Mouse (Mus musculus): ENCODE measurements around the gene Prx. TPM values are rescaled to one million over a fixed set of nuclear protein-coding genes. Genes with fewer than 3 reads are reported as not detected.

The Prx gene
- polyA plus RNA-seq, 1 experiment from 2014 or later = 2.0 TPM

Other genes starting within 250 kb of the Prx start
- gene Numbl, start 240.9 kb upstream of the Prx start, polyA plus RNA-seq (2015; fragmentation: Nextera tagmentation; extraction: Ambion mirVana) = 47.7 and 60.7 TPM in 2 replicates
- gene Ltbp4, start 161.6 kb upstream of the Prx start, polyA plus RNA-seq (2015; fragmentation: Nextera tagmentation; extraction: Ambion mirVana) = 10.7 and 17.8 TPM in 2 replicates
- gene Shkbp1, start 143.3 kb upstream of the Prx start, polyA plus RNA-seq (2015; fragmentation: Nextera tagmentation; extraction: Ambion mirVana) = 28.9 and 33.4 TPM in 2 replicates
- not detected in 2 replicates for gene Gm20479, start 141.9 kb upstream of the Prx start, polyA plus RNA-seq (2015; fragmentation: Nextera tagmentation; extraction: Ambion mirVana)
- gene Sptbn4, start 51.6 kb upstream of the Prx start, polyA plus RNA-seq (2015; fragmentation: Nextera tagmentation; extraction: Ambion mirVana) = 3.7 TPM in 2 replicates
- 24.5 and 26.1 TPM in 2 replicates for gene Blvrb, start 51.3 kb upstream of the Prx start, polyA plus RNA-seq (2015; fragmentation: Nextera tagmentation; extraction: Ambion mirVana)
- gene Sertad3, start 25.6 kb upstream of the Prx start, polyA plus RNA-seq (2015; fragmentation: Nextera tagmentation; extraction: Ambion mirVana) = 8.8 and 11.0 TPM in 2 replicates
- 11.6 and 15.8 TPM in 2 replicates for gene Sertad1, start 12.4 kb upstream of the Prx start, polyA plus RNA-seq (2015; fragmentation: Nextera tagmentation; extraction: Ambion mirVana)
- gene Hipk4, start 23.9 kb downstream of the Prx start, polyA plus RNA-seq (2015; fragmentation: Nextera tagmentation; extraction: Ambion mirVana) = 1.5 and 2.1 TPM in 2 replicates
- gene Pld3, start 53.9 kb downstream of the Prx start, polyA plus RNA-seq (2015; fragmentation: Nextera tagmentation; extraction: Ambion mirVana) = 187 and 191 TPM in 2 replicates
- 32.6 and 33.9 TPM in 2 replicates for gene 2310022A10Rik, start 53.9 kb downstream of the Prx start, polyA plus RNA-seq (2015; fragmentation: Nextera tagmentation; extraction: Ambion mirVana)
- gene Akt2, start 92.2 kb downstream of the Prx start, polyA plus RNA-seq (2015; fragmentation: Nextera tagmentation; extraction: Ambion mirVana) = 52.0 and 59.7 TPM in 2 replicates
- gene Ttc9b, start 154.6 kb downstream of the Prx start, polyA plus RNA-seq (2015; fragmentation: Nextera tagmentation; extraction: Ambion mirVana) = 78.0 and 99.5 TPM in 2 replicates
- gene Map3k10, start 175.3 kb downstream of the Prx start, polyA plus RNA-seq (2015; fragmentation: Nextera tagmentation; extraction: Ambion mirVana) = 15.3 and 21.0 TPM in 2 replicates
- gene Zfp607b, start 190.0 kb downstream of the Prx start, polyA plus RNA-seq (2015; fragmentation: Nextera tagmentation; extraction: Ambion mirVana) = 10.1 and 10.7 TPM in 2 replicates
- 81.5 and 89.4 TPM in 2 replicates for gene Zfp60, start 232.1 kb downstream of the Prx start, polyA plus RNA-seq (2015; fragmentation: Nextera tagmentation; extraction: Ambion mirVana)